Comparison of ENCODE assay signal across 13 mouse cellular contexts in the genomic region with DNA sequence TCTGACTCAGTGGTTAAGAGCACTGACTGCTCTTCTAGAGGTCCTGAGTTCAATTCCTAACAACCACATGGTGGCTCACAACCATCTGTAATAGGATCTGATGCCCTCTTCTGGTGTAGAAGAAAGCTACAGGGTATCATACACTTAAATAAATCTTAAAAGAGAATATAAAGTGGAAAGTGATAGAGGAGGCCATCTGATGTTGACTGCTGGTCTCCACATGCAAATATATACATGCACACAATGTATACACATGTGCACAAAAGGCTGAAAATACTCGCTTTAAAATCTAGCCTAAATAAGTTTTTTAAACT. TPM values are rescaled to one million over a fixed set of nuclear protein-coding genes. Genes with fewer than 3 reads are reported as not detected.
DNase-seq lines count a peak whose midpoint lies in the region; ATAC-seq and TF ChIP-seq lines count a peak whose summit lies in the region.
"Had no signal": no experiment of that assay in that cellular context is flagged by ENCODE, and none has a peak within 500 bp of the region (broad histone marks: within the 10 kb centered on the region; RNA-seq: fewer than 3 reads in every experiment).

No protein-coding gene starts in this region.

- H3K4me1 ChIP-seq in hindbrain, embryonic 10.5 days (replicated peaks), result peaks cover 23% of the 10 kb centered on the region
- H3K4me1 ChIP-seq in hindbrain, embryonic 11.5 days (replicated peaks; ENCODE audit: control insufficient read depth, insufficient read depth, low read length), result no peaks in the 10 kb centered on the region
- peaks cover 9% of the 10 kb centered on the region for H3K4me1 ChIP-seq in thymus, adult 2 months (replicated peaks; ENCODE audit: control insufficient read depth, insufficient read depth, low read length)
- peaks cover 17% of the 10 kb centered on the region for H3K4me1 ChIP-seq in midbrain, embryonic 11.5 days (ENCODE audit: control insufficient read depth, insufficient read depth, low read length)
- peaks cover 3% of the 10 kb centered on the region; the same call in 1 of the 2 replicates for H3K4me1 ChIP-seq in cerebellum, adult 2 months (ENCODE audit: control insufficient read depth, insufficient read depth, low read length)

- H3K27me3 ChIP-seq in hindbrain, embryonic 10.5 days (ENCODE audit: insufficient read depth, poor library complexity, severe bottlenecking), result no peaks in the 10 kb centered on the region
- H3K27me3 ChIP-seq in hindbrain, embryonic 11.5 days (ENCODE audit: control insufficient read depth, insufficient read depth, low read length), result no peaks in the 10 kb centered on the region
- no peaks in the 10 kb centered on the region for H3K27me3 ChIP-seq in thymus, adult 2 months (ENCODE audit: control insufficient read depth, insufficient read depth, low read length)
- H3K27me3 ChIP-seq in midbrain, embryonic 11.5 days (ENCODE audit: control insufficient read depth, insufficient read depth, low read length), result no peaks in the 10 kb centered on the region
- H3K27me3 ChIP-seq in cerebellum, adult 2 months (ENCODE audit: control insufficient read depth, insufficient read depth, low read length), result no peaks in the 10 kb centered on the region
- H3K27me3 ChIP-seq: neural tube, embryonic 15.5 days had no signal

- DNase-seq in hindbrain, embryonic 10.5 days (ENCODE audit: low spot score), result no peak
- no peak for DNase-seq in hindbrain, embryonic 11.5 days (ENCODE audit: low spot score)
- no peak for DNase-seq in thymus, adult 2 months
- no peak for DNase-seq in thymus, postnatal 0 days (ENCODE audit: low spot score)
- no peak for DNase-seq in midbrain, embryonic 11.5 days (ENCODE audit: low spot score, missing footprints)
- DNase-seq in cerebellum, adult 2 months, result no peak
- DNase-seq in cerebellum, postnatal 25 days, result no peak
- DNase-seq: adrenal gland, adult 2 months; heart, postnatal 36 days; kidney, adult 18-20 months; layer of hippocampus, adult 9-11 months; lung, embryonic 14.5 days had no signal

- peaks cover 8% of the 10 kb centered on the region for H3K36me3 ChIP-seq in hindbrain, embryonic 10.5 days
- no peaks in the 10 kb centered on the region for H3K36me3 ChIP-seq in hindbrain, embryonic 11.5 days (ENCODE audit: control insufficient read depth, insufficient read depth, low read length)
- H3K36me3 ChIP-seq in thymus, adult 2 months (ENCODE audit: control insufficient read depth, insufficient read depth, low read length), result no peaks in the 10 kb centered on the region
- no peaks in the 10 kb centered on the region for H3K36me3 ChIP-seq in midbrain, embryonic 11.5 days (ENCODE audit: control insufficient read depth, insufficient read depth, low read length)

- peak overlapping the region; percentile 78 for H3K27ac ChIP-seq in hindbrain, embryonic 10.5 days
- no peak overlapping the region for H3K27ac ChIP-seq in hindbrain, embryonic 11.5 days (ENCODE audit: low read depth, low read length)
- peak overlapping the region; percentile 53; the same call in 1 of the 2 replicates for H3K27ac ChIP-seq in thymus, adult 2 months (ENCODE audit: control insufficient read depth, insufficient read depth, low read length)
- H3K27ac ChIP-seq in midbrain, embryonic 11.5 days (ENCODE audit: low read depth, low read length), result peak overlapping the region; percentile 82
- no peak overlapping the region for H3K27ac ChIP-seq in cerebellum, adult 2 months (ENCODE audit: insufficient read depth, low read length)
- H3K27ac ChIP-seq: neural tube, embryonic 15.5 days had no signal

- ATAC-seq in hindbrain, embryonic 11.5 days (ENCODE audit: low FRiP score), result no peak
- ATAC-seq in midbrain, embryonic 11.5 days (ENCODE audit: low FRiP score), result no peak

- H3K4me3 ChIP-seq in hindbrain, embryonic 10.5 days, result no peak overlapping the region
- H3K4me3 ChIP-seq in hindbrain, embryonic 11.5 days (ENCODE audit: low read depth, low read length), result no peak overlapping the region
- H3K4me3 ChIP-seq in thymus, adult 2 months (ENCODE audit: control insufficient read depth, insufficient read depth, low read length), result no peak overlapping the region
- H3K4me3 ChIP-seq in midbrain, embryonic 11.5 days (ENCODE audit: low read depth, low read length), result no peak overlapping the region
- no peak overlapping the region for H3K4me3 ChIP-seq in cerebellum, adult 2 months (replicated peaks; ENCODE audit: insufficient read depth, low read depth, low read length)
- H3K4me3 ChIP-seq: neural tube, embryonic 15.5 days had no signal

- H3K9me3 ChIP-seq in hindbrain, embryonic 10.5 days, result no peaks in the 10 kb centered on the region
- H3K9me3 ChIP-seq in hindbrain, embryonic 11.5 days (ENCODE audit: control insufficient read depth, low read length), result no peaks in the 10 kb centered on the region
- no peaks in the 10 kb centered on the region for H3K9me3 ChIP-seq in midbrain, embryonic 11.5 days (ENCODE audit: control insufficient read depth, low read length)
- H3K9me3 ChIP-seq: neural tube, embryonic 15.5 days had no signal

- WGBS in hindbrain, embryonic 10.5 days, result 90% methylated on average over 1 of the region's 1 CpGs
- 90% methylated on average over 1 of the region's 1 CpGs for WGBS in hindbrain, embryonic 11.5 days
- 95% methylated on average over 1 of the region's 1 CpGs for WGBS in thymus, adult 2 months
- 96% methylated on average over 1 of the region's 1 CpGs for WGBS in midbrain, embryonic 11.5 days
- 100% methylated on average over 1 of the region's 1 CpGs for WGBS in cerebellum, adult 2 months

- H3K9ac ChIP-seq in hindbrain, embryonic 11.5 days (ENCODE audit: low read depth, low read length), result no peak overlapping the region
- H3K9ac ChIP-seq in midbrain, embryonic 11.5 days (ENCODE audit: low read length), result no peak overlapping the region
- H3K9ac ChIP-seq: lung, embryonic 14.5 days; neural tube, embryonic 15.5 days had no signal

- H3K4me2 ChIP-seq in hindbrain, embryonic 11.5 days (replicated peaks; ENCODE audit: low read depth, low read length), result no peak overlapping the region
- H3K4me2 ChIP-seq in midbrain, embryonic 11.5 days, result no peak overlapping the region; the same call in 1 of the 2 replicates

- TF ChIP-seq POLR2A in thymus, adult 2 months (IDR thresholded peaks at IDR 0.05; ENCODE audit: control insufficient read depth, extremely low read depth, insufficient read depth, low read length, poor library complexity), result no peak
- TF ChIP-seq POLR2A in cerebellum, adult 2 months (IDR thresholded peaks at IDR 0.05; ENCODE audit: borderline replicate concordance, insufficient read depth, low read length), result no peak

- no peak for TF ChIP-seq CTCF in thymus, adult 2 months (IDR thresholded peaks at IDR 0.05; ENCODE audit: borderline replicate concordance, control insufficient read depth, extremely low read depth, insufficient read depth, low read length, poor library complexity)
- TF ChIP-seq CTCF in cerebellum, adult 2 months (IDR thresholded peaks at IDR 0.05; ENCODE audit: borderline replicate concordance, insufficient read depth, low read depth, low read length), result no peak

RNA-seq across cellular contexts. Expression of a gene that starts 3.0 kb away (rescaled TPM):
- 7.4 TPM in 2 replicates for polyA plus RNA-seq in hindbrain, embryonic 10.5 days (2016; fragmentation: Nextera tagmentation; extraction: Ambion mirVana)
- polyA plus RNA-seq in hindbrain, embryonic 11.5 days (2014; fragmentation: Nextera tagmentation; extraction: Ambion mirVana), result 8.1 and 9.4 TPM in 2 replicates
- 1.7 and 1.9 TPM in 2 replicates for polyA plus RNA-seq in thymus, adult 2 months (2012; rRNA removed)
- polyA plus RNA-seq in thymus, postnatal 0 days (2015; fragmentation: Nextera tagmentation; extraction: Ambion mirVana), result 7.0 and 9.2 TPM in 2 replicates
- polyA plus RNA-seq in midbrain, embryonic 11.5 days (2014; fragmentation: Nextera tagmentation; extraction: Ambion mirVana), result 13.3 and 14.3 TPM in 2 replicates
- polyA plus RNA-seq in cerebellum, adult 2 months (2012; rRNA removed), result 8.0 and 8.5 TPM in 2 replicates

RNA-seq across cellular contexts. Expression of a gene that starts 59.2 kb away (rescaled TPM):
- 52.9 and 54.9 TPM in 2 replicates for polyA plus RNA-seq in hindbrain, embryonic 10.5 days (2016; fragmentation: Nextera tagmentation; extraction: Ambion mirVana)
- 58.8 and 62.7 TPM in 2 replicates for polyA plus RNA-seq in hindbrain, embryonic 11.5 days (2014; fragmentation: Nextera tagmentation; extraction: Ambion mirVana)
- 49.1 and 61.7 TPM in 2 replicates for polyA plus RNA-seq in thymus, adult 2 months (2012; rRNA removed)
- polyA plus RNA-seq in thymus, postnatal 0 days (2015; fragmentation: Nextera tagmentation; extraction: Ambion mirVana), result 27.1 and 30.0 TPM in 2 replicates
- 53.9 and 56.3 TPM in 2 replicates for polyA plus RNA-seq in midbrain, embryonic 11.5 days (2014; fragmentation: Nextera tagmentation; extraction: Ambion mirVana)
- 316 and 337 TPM in 2 replicates for polyA plus RNA-seq in cerebellum, adult 2 months (2012; rRNA removed)

Comparison
In these comparisons a context has a peak if more than half of its experiments do, and no peak if none do; other contexts are left out.
1. H3K27ac ChIP-seq: peak in hindbrain, embryonic 10.5 days (single experiment), thymus, adult 2 months (single experiment) and midbrain, embryonic 11.5 days (single experiment); none in hindbrain, embryonic 11.5 days (single experiment) and cerebellum, adult 2 months (single experiment).